Mouse (Mus musculus) megakaryocyte, embryonic 14.5 days (primary cell): Measurements from ENCODE around the gene Rbm18. TPM values are rescaled to one million over a fixed set of nuclear protein-coding genes. Genes with fewer than 3 reads are reported as not detected.
A peak's percentile ranks its signal among the peaks of the same experiment; 100 is the strongest.
"Not testable (repeated sequence)": the region's sequence is repeated elsewhere in the genome, so short reads cannot be mapped to it uniquely, and the experiment has no call there.

Source experiments
- H3K27me3 ChIP-seq: replicated peaks from 2 replicates; pipeline ENCODE3; 2012; ENCODE audit warnings: inconsistent platforms
- H3K36me3 ChIP-seq: replicated peaks from 2 replicates; pipeline ENCODE3; 2012; ENCODE audit warnings: low read length, inconsistent platforms, mixed read lengths
- H3K4me1 ChIP-seq: 2 replicates; pipeline ENCODE4 v1.6.1; 2012; ENCODE audit warnings: inconsistent platforms
- H3K4me3 ChIP-seq: replicated peaks from 2 replicates; pipeline ENCODE3; 2012; ENCODE audit warnings: moderate library complexity, mild to moderate bottlenecking, inconsistent platforms
- H3K9me3 ChIP-seq: 2 replicates; pipeline ENCODE4 v1.6.1; 2012; ENCODE audit warnings: inconsistent platforms
- FLI1 ChIP-seq: IDR thresholded peaks from 2 replicates; pipeline ENCODE4 v1.6.1; 2012; ENCODE audit warnings: low read length, inconsistent platforms, mixed read lengths
- GATA1 ChIP-seq: IDR thresholded peaks from 3 replicates; pipeline ENCODE4 v1.6.1; 2012; ENCODE audit warnings: mixed read lengths, low read length, inconsistent platforms, borderline replicate concordance
- polyA plus RNA-seq: library from polyadenylated mRNA; stranded (reverse); fragments of >175 nt; gene quantifications from 2 replicates; pipeline ENCODE4 v1.2.3, GENCODE M21; 2012; ENCODE audit warnings: low replicate concordance; ENCODE audit not compliant: insufficient read depth

Gene Rbm18
- polyA plus RNA-seq: 4.2 TPM in 1 of 2 replicates, not detected in the other

DNA sequence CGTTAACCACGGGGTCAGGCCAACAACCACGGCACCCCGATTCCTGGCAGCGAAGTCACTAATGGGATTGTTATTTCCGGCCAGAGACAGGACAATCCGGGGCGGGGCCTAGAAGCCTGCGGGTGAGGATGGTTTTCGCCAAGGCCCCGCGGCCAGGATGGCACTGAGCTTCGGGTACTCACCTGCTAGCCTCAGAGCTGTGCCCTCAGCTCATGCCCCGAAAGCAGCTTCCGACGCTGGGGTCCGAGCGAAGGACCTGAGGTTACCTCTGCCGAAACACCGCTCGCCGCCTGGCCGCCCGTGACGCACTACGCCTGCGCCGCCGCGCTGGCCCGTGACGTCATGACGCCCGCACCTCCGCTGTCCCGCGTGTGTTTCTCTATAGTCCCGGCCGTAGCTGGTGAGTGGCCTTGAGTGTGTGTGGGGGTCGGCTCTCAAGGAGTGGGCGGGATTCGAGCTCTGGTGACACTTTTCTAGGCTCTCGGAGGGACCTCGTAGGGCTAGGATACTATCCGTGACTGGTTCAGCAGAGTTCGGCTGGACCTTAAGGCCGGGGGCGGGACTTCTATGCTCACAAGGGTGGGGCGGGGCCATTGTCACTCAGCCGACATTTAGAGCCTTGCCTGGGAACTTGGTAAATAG, at the start of gene Rbm18, which contains the start of gene Mrrf:
TSS of gene Rbm18 (minus strand) at position 474 of the 642 bp plus-strand sequence.
TSS of gene Mrrf (plus strand) at position 90 of the 642 bp plus-strand sequence.
- Histone ChIP-seq H3K4me1 (peaks cover 48% of the 10 kb centered on the region), H3K9me3 (no peaks in the 10 kb centered on the region), H3K4me3 (peak within 1 kb of the TSS; percentile 99), H3K27me3 (no peaks in the 10 kb centered on the region), H3K36me3 (peaks cover 41% of the 10 kb centered on the region)
- no peak for TF ChIP-seq GATA1
- 0 out of 2 replicates have a peak, but pooled peaks have one; percentile 28 for TF ChIP-seq FLI1

DNA sequence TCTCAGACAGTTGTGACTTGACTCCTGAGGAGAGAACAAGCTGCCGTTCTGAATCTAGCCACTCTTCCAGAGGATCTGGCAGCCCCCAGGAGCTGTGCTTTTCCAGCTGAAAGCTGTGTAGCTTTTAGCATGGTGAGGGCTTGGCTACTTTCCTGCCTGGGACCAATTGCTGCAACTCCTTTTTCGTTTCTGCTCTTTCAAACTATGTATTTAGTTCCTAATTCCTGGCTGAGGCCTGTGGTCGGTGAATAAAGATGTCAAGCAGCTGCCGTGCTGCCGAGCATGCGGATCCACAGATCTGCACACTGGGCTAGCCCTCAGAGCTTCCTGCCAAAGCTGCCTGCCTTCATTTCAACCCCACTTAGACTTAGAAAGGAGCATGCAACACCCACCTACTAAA, 48.3 kb upstream of the Rbm18 start:
- Histone ChIP-seq H3K36me3 (peaks cover 44% of the 10 kb centered on the region), H3K4me3 (no peak overlapping the region), H3K9me3 (no peaks in the 10 kb centered on the region), H3K27me3 (no peaks in the 10 kb centered on the region), H3K4me1 (peaks cover 20% of the 10 kb centered on the region)
- no peak for TF ChIP-seq FLI1
- no peak for TF ChIP-seq GATA1

DNA sequence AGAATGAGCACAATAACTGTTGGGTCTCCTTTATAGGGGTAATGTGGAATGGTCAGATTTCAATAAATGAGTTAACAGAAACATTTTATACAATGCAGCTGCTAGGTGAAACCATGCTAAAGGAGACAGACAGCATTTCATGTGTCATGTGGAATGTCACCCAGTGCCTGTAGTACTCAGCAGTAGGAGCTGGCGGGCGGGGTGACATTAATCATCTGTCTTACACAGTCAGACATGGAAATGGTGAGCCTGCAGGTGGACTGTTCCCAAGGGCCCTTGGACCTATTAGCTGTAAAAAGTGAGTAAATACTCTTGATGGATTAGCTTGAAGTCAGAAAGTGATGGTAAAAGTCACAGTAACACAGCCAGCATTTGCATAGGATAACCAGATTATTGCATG, 47.6 kb upstream of the Rbm18 start:
- no peaks in the 10 kb centered on the region for H3K9me3 ChIP-seq
- H3K27me3 ChIP-seq: no peaks in the 10 kb centered on the region
- peaks cover 20% of the 10 kb centered on the region for H3K4me1 ChIP-seq
- no peak overlapping the region for H3K4me3 ChIP-seq
- no peak for TF ChIP-seq GATA1
- no peak for TF ChIP-seq FLI1
- H3K36me3 ChIP-seq: peaks cover 49% of the 10 kb centered on the region

DNA sequence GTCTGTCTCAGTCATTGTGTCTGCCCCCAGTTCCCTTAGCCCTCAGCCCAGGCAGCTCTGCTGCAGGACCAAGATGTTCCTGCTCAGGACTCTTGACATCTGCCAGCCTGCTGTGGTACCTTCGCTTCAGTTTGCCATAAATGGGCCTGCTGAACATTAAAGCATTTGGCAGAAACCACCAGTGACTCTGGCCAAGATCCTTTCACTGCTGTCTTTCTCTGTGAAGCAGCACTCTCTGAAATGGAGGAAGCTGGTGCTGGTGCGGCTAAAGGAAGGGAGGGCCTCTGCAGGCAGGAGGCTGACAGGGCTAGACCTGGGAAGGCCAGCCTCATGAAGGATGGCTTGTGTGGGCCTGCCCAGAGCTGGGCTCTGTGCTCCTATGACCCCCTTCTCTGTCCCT, 46.7 kb upstream of the Rbm18 start:
- Histone ChIP-seq H3K36me3 (peaks cover 53% of the 10 kb centered on the region), H3K27me3 (no peaks in the 10 kb centered on the region), H3K9me3 (no peaks in the 10 kb centered on the region), H3K4me3 (no peak overlapping the region), H3K4me1 (peaks cover 20% of the 10 kb centered on the region)
- no peak for TF ChIP-seq GATA1
- TF ChIP-seq FLI1: no peak

DNA sequence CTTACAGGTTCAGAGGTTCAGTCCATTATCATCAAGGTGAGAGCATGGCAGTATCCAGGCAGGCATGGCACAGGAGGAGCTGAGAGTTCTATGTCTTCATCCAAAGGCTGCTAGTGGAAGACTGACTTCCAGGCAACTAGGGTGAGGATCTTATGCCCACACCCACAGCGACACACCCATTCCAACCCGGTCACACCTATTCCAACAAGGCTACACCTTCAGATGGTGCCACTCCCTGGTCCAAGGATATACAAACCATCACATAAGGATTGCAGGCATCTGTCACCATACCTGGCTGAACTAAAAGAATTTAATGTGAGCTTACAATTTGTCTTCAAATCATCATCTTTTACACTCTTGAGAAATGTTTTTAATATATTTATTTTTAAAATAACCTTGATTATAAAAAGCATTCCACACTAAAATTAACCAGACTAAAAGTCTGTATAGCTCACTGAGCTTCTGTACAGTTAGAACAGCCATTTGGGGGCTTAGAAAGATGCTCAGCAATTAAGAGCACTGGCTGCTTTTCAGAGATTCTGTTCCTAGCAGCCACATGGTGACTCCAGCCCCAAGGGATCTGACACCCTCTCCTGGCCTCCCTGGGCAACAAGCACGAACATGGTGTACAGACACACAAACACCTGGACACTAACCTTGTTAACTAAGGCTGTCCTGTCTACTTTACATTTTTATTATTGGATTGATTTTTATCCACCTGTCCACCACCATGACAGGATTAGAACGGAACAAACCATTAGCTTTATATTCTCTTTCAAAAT, 45.2 kb upstream of the Rbm18 start:
- H3K4me3 ChIP-seq, H3K27me3 ChIP-seq, H3K9me3 ChIP-seq: not testable (repeated sequence)
- Histone ChIP-seq H3K36me3 (peaks cover 67% of the 10 kb centered on the region), H3K4me1 (peaks cover 20% of the 10 kb centered on the region)

DNA sequence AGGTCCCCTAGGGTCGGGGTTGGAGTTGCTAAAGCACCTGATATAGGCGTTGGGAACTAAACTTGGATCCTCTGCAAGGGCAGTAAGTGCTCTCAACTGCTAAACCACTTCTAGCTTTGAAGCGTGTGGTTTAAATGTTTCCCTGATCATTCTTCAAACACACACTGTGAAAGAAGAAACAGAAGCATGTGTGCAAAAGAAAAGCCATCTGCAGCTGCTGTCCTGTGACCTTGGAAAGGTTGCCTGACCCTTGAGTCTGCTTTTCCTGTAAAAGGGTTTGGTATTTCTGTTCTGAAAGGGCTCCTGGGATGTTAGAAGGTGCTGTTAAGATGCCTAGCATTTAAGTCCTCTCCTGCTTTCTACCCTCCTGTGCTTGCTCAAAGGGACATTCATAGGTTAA, 42.9 kb upstream of the Rbm18 start:
- Histone ChIP-seq H3K27me3 (no peaks in the 10 kb centered on the region), H3K4me3 (no peak overlapping the region), H3K36me3 (peaks cover 72% of the 10 kb centered on the region), H3K4me1 (peaks cover 18% of the 10 kb centered on the region), H3K9me3 (no peaks in the 10 kb centered on the region)
- TF ChIP-seq FLI1: no peak
- no peak for TF ChIP-seq GATA1

DNA sequence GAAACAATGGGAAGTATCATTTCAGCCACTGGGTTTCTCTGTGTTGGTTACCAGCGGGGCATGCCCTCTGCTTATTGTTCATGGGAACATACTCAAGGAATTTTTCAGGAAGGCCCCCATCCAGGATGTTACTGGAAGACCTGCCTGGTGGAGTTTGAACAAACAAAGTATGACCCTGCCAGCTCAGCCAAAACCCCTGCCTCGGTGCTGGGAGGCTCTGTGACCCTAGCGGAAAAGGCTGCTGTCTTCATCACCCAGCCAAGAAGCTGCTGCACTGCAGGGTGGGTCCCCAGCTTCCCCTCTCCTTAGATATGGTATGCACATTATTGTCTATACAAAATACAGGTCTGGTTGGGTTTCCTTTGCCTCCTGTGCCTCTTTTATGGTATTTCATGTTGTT, 36.0 kb upstream of the Rbm18 start:
- Histone ChIP-seq H3K27me3 (no peaks in the 10 kb centered on the region), H3K4me3 (no peak overlapping the region), H3K4me1 (peaks cover 23% of the 10 kb centered on the region), H3K36me3 (peaks cover 80% of the 10 kb centered on the region), H3K9me3 (no peaks in the 10 kb centered on the region)
- TF ChIP-seq FLI1 (no peak), GATA1 (no peak)

DNA sequence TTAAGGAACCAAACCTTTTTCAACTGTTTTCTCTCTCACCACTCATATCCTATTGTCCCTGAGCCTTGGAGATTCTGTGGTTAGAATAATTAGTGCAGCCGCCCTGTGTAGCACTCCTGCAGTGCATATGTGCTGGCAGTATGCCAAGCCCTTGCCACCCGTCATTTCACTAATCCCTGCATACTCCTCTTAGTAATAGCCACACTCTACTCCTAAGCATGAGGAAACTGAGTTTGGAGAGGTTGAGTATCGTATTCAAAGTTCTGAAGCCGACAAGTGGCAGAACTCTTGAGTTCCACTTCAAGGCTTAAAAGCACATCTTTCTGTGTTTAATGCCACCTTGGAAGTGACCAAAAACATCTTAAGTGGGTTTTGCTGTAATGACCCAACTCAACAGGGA, 35.6 kb upstream of the Rbm18 start:
- peaks cover 79% of the 10 kb centered on the region for H3K36me3 ChIP-seq
- TF ChIP-seq FLI1 (no peak), GATA1 (no peak)

DNA sequence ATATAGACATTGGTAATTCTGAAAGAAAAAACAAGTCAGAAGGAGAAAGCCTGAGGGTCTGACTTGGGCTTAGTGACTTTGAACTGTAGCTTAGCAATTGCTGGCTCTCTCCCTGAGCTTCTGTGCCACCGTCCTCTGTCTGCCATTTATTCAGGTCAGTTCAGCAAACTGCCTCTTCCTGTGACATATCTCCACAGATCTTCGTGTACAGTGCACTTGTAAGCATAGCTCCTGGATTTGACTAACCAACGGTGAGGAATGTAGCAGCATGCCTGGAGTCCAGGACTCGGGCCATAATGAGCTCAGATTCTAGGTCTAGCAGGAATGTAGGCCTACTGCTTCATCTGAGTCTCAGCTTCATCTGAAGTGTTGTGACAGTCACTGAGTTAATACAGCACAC, 32.6 kb upstream of the Rbm18 start:
- TF ChIP-seq GATA1 (no peak), FLI1 (no peak)
- H3K27me3 ChIP-seq: no peaks in the 10 kb centered on the region
- no peak overlapping the region for H3K4me3 ChIP-seq
- H3K4me1 ChIP-seq: peaks cover 25% of the 10 kb centered on the region
- peaks cover 71% of the 10 kb centered on the region for H3K36me3 ChIP-seq
- no peaks in the 10 kb centered on the region for H3K9me3 ChIP-seq

More for the DNA sequence above, 35.6 kb upstream of the Rbm18 start:
- H3K9me3 ChIP-seq: no peaks in the 10 kb centered on the region
- H3K4me1 ChIP-seq: peaks cover 27% of the 10 kb centered on the region
- no peaks in the 10 kb centered on the region for H3K27me3 ChIP-seq
- no peak overlapping the region for H3K4me3 ChIP-seq

DNA sequence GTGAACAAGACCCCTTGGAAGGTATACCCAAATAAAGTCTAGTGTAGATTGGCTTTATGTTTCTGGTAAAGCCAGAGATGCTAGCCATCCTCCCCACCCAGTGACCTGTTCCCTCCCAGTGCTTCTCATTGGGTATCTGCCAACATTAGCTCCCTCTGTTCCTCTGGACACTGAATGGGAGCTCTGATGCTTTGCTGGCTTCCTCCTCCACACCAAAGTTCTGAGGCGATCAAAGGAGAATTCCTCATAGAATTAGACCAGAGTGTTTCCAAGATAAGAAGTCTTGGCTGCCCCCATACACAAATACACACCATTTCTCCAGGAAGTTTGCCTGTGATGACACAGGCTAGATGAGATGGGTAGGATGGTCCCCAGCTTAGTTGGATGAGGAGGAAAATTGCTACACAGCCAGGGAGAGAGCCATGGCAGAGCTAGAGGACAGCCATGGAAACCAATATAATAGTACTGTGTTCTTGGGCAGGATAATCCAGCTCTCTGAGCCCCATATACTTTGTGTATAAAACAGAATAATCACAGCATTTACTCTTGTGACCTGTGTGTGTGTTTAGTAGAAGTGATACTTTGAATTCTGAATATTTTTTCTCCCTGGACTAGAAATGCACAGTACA, 31.5 kb upstream of the Rbm18 start:
- TF ChIP-seq GATA1: no peak
- no peak for TF ChIP-seq FLI1
- Histone ChIP-seq H3K27me3 (no peaks in the 10 kb centered on the region), H3K4me3 (no peak overlapping the region), H3K9me3 (no peaks in the 10 kb centered on the region), H3K4me1 (peaks cover 25% of the 10 kb centered on the region), H3K36me3 (peaks cover 73% of the 10 kb centered on the region)
